Mouse (Mus musculus) natural killer cell, adult 2 months (primary cell): ENCODE measurements around the gene Trmt44.

Experiments
- DNase-seq, 2 experiments: peaks; one replicate each; pipeline ENCODE4 v3.0.0; 2022; ENCODE audit warnings: low spot score in 2 of 2

Trmt44 gene

GRCm38 (mm10) chr5:35574653-35575599 lies at the start of gene Trmt44:
Trmt44 (minus strand) TSS chr5:35575070.
- peak; percentile 73 to 79 for DNase-seq

GRCm38 (mm10) chr5:35623831-35624230 lies 49.0 kb upstream of the Trmt44 start:
- no peak for DNase-seq

GRCm38 (mm10) chr5:35621114-35621513 lies 46.2 kb upstream of the Trmt44 start:
- no peak for DNase-seq

- DNase-seq: no peak
These were observed 42.1 kb upstream of the Trmt44 start for GRCm38 (mm10) chr5:35616943-35617342.

- no peak for DNase-seq
These were observed 37.9 kb upstream of the Trmt44 start for GRCm38 (mm10) chr5:35612722-35613121.

- DNase-seq: no peak
These were observed 37.0 kb upstream of the Trmt44 start for GRCm38 (mm10) chr5:35611900-35612299.

- DNase-seq: no peak
These were observed 36.3 kb upstream of the Trmt44 start for GRCm38 (mm10) chr5:35611170-35611569.

- no peak for DNase-seq
These were observed 35.5 kb upstream of the Trmt44 start for GRCm38 (mm10) chr5:35610381-35610780.

GRCm38 (mm10) chr5:35609971-35610370 lies 35.1 kb upstream of the Trmt44 start:
- DNase-seq: no peak

GRCm38 (mm10) chr5:35609381-35609780 lies 34.5 kb upstream of the Trmt44 start:
- DNase-seq: no peak

GRCm38 (mm10) chr5:35608559-35608958 lies 33.7 kb upstream of the Trmt44 start:
- no peak for DNase-seq

- DNase-seq: no peak
These were observed 32.9 kb upstream of the Trmt44 start for GRCm38 (mm10) chr5:35607784-35608183.

GRCm38 (mm10) chr5:35606800-35607199 lies 31.9 kb upstream of the Trmt44 start:
- no peak for DNase-seq

- DNase-seq: no peak
These were observed 30.5 kb upstream of the Trmt44 start for GRCm38 (mm10) chr5:35605355-35605754.

GRCm38 (mm10) chr5:35601526-35601925 lies 26.7 kb upstream of the Trmt44 start:
- DNase-seq: no peak

- DNase-seq: no peak
These were observed 25.4 kb upstream of the Trmt44 start for GRCm38 (mm10) chr5:35600233-35600632.

- DNase-seq: no peak
These were observed 21.6 kb upstream of the Trmt44 start for GRCm38 (mm10) chr5:35596169-35597160.

GRCm38 (mm10) chr5:35595706-35596105 lies 20.8 kb upstream of the Trmt44 start:
- peak; percentile 52 to 62 for DNase-seq

GRCm38 (mm10) chr5:35594768-35595167 lies 19.9 kb upstream of the Trmt44 start:
- DNase-seq: no peak

GRCm38 (mm10) chr5:35593272-35593671 lies 18.4 kb upstream of the Trmt44 start:
- no peak for DNase-seq

GRCm38 (mm10) chr5:35592824-35593223 lies 18.0 kb upstream of the Trmt44 start:
- DNase-seq: no peak

GRCm38 (mm10) chr5:35592081-35592736 lies 17.3 kb upstream of the Trmt44 start:
- no peak for DNase-seq
